Mouse (Mus musculus) cortical plate, adult 2 months (tissue): ENCODE data around the gene Gm28048.

ENCODE experiments used
- CTCF ChIP-seq: fragments of 200-500 bp; IDR thresholded peaks from 2 replicates; pipeline ENCODE4 v1.5.1; 2011; ENCODE audit warnings: mild to moderate bottlenecking, control low read depth, low read length; ENCODE audit not compliant: insufficient read depth; ENCODE audit errors: extremely low read depth
- POLR2A ChIP-seq: fragments of 200-500 bp; IDR thresholded peaks from 2 replicates; pipeline ENCODE4 v1.6.1; 2011; ENCODE audit warnings: mild to moderate bottlenecking, low read length, control low read depth; ENCODE audit not compliant: insufficient read depth; ENCODE audit errors: extremely low read depth

GRCm38 (mm10) chr11:22891876-22892275 is 90.0 kb downstream of the Gm28048 start:
- TF ChIP-seq POLR2A (no peak), CTCF (no peak)
